Mouse (Mus musculus) small intestine, adult 2 months (tissue): ENCODE measurements at regions not wholly inside any gene's neighbourhood (a gene's known extent, or its start where the extent isn't known, plus 50 kb on each side); places are given as distances from the start of the nearest gene placed in this dataset.

ENCODE experiments used
- CTCF ChIP-seq: fragments of 200-500 bp; IDR thresholded peaks from 2 replicates; pipeline ENCODE4 v1.5.1; 2012; ENCODE audit warnings: low read depth, mild to moderate bottlenecking, control low read depth, inconsistent platforms, low read length, moderate library complexity, mixed read lengths; ENCODE audit not compliant: insufficient replicate concordance, insufficient read length; ENCODE audit errors: extremely low read depth
- POLR2A ChIP-seq: fragments of 200-500 bp; IDR thresholded peaks from 2 replicates; pipeline ENCODE4 v1.6.1; 2012; ENCODE audit warnings: low read depth, mild to moderate bottlenecking, control low read depth, inconsistent platforms, low read length, moderate library complexity

DNA sequence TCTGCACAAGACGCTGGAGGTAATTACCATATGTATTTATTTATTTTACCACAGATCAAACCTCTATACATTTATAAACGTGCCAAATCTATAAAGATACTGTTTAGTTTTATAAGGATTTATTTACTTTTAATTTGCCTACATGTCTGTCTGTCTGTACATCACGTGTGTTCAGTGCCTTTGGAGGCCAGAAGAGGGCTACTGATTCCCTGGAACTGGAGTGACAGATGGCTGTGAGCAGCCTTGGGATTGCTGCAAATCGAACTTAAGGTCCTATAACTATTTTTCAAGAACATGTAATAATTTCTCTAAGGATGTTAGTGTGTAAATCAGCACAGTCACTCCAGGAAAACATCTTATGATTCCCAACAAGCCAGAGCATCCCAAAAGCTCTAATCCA lies 437.5 kb downstream of the Cntnap4 start:
- TF ChIP-seq CTCF (no peak), POLR2A (no peak)
